Mouse (Mus musculus) CH12.LX (cell line): ENCODE measurements around the gene Cacfd1. TPM values are rescaled to one million over a fixed set of nuclear protein-coding genes. Genes with fewer than 3 reads are reported as not detected.

Experiments used
- DNase-seq: peaks from one replicate; pipeline ENCODE4 v3.0.0-alpha.2; 2013; ENCODE audit errors: extremely low read depth
- H3K27ac ChIP-seq: 2 replicates; pipeline ENCODE4 v1.5.1; 2012; ENCODE audit warnings: low read depth, mild to moderate bottlenecking, control low read depth, moderate library complexity; ENCODE audit not compliant: insufficient read depth
- H3K27me3 ChIP-seq: replicated peaks from 2 replicates; pipeline ENCODE3; 2012; ENCODE audit warnings: inconsistent platforms
- H3K36me3 ChIP-seq, 2 experiments: replicated peaks in 1 of 2; 2 replicates each; pipeline versions ENCODE3 to v1.6.1; 2012; ENCODE audit warnings: inconsistent platforms in 1 of 2, low read length in 1 of 2, mild to moderate bottlenecking in 1 of 2, mixed read lengths in 1 of 2, moderate library complexity in 1 of 2; ENCODE audit not compliant: control insufficient read depth in 1 of 2, insufficient read depth in 1 of 2
- H3K4me1 ChIP-seq, 2 experiments: 2 replicates each; pipeline ENCODE4 v1.6.1; 2012; ENCODE audit warnings: inconsistent platforms in 1 of 2, moderate library complexity in 1 of 2; ENCODE audit not compliant: insufficient read depth in 2 of 2, control insufficient read depth in 1 of 2
- H3K4me2 ChIP-seq: 2 replicates; pipeline ENCODE4 v1.6.1; 2012; ENCODE audit warnings: low read depth, mild to moderate bottlenecking, control low read depth; ENCODE audit not compliant: poor library complexity, insufficient read depth, severe bottlenecking
- H3K4me3 ChIP-seq, 3 experiments: fragments of 150-350 bp in 1 of 3; sonication (generic) in 1 of 3; replicated peaks in 1 of 3; 2 replicates each; pipeline versions ENCODE3 to v1.5.1; 2011 to 2012; ENCODE audit warnings: low read depth in 2 of 3, low read length in 2 of 3, mild to moderate bottlenecking in 2 of 3, moderate library complexity in 2 of 3, control low read depth in 1 of 3, improper control_type of control experiment in 1 of 3, inconsistent platforms in 1 of 3, mixed read lengths in 1 of 3; ENCODE audit not compliant: poor library complexity in 1 of 3
- H3K79me2 ChIP-seq: replicated peaks from 2 replicates; pipeline ENCODE4 v1.6.1; 2012; ENCODE audit warnings: mild to moderate bottlenecking, moderate library complexity; ENCODE audit not compliant: control insufficient read depth, poor library complexity, insufficient read depth, severe bottlenecking; ENCODE audit errors: extremely low read depth
- H3K9ac ChIP-seq: 2 replicates; pipeline ENCODE4 v1.6.1; 2012; ENCODE audit warnings: low read depth, mild to moderate bottlenecking, control low read depth, moderate library complexity; ENCODE audit not compliant: insufficient read depth
- H3K9me3 ChIP-seq: replicated peaks from 2 replicates; pipeline ENCODE3; 2012; ENCODE audit warnings: low read length, inconsistent platforms, mixed read lengths
- BHLHE40 ChIP-seq: IDR thresholded peaks from 2 replicates; pipeline ENCODE4 v1.6.1; 2011; ENCODE audit warnings: mild to moderate bottlenecking, low read depth, low read length, improper control_type of control experiment
- CHD1 ChIP-seq: IDR thresholded peaks from 2 replicates; pipeline ENCODE4 v1.6.1; 2012; ENCODE audit warnings: low read depth, low read length, improper control_type of control experiment, inconsistent platforms
- CHD2 ChIP-seq: IDR thresholded peaks from 2 replicates; pipeline ENCODE4 v1.6.1; 2011; ENCODE audit warnings: low read length, improper control_type of control experiment
- CTCF ChIP-seq, 2 experiments: IDR thresholded peaks in 1 of 2; conservative IDR thresholded peaks in 1 of 2; 2 replicates each; pipeline ENCODE4 v1.5.1; 2011 to 2012; ENCODE audit warnings: low read depth in 2 of 2, low read length in 2 of 2, improper control_type of control experiment in 1 of 2, inconsistent platforms in 1 of 2, mild to moderate bottlenecking in 1 of 2, moderate library complexity in 1 of 2
- E2F4 ChIP-seq: IDR thresholded peaks from 2 replicates; pipeline ENCODE4 v1.6.1; 2011; ENCODE audit warnings: low read depth, low read length, improper control_type of control experiment; ENCODE audit not compliant: insufficient replicate concordance
- ELF1 ChIP-seq: IDR thresholded peaks from 2 replicates; pipeline ENCODE4 v1.6.1; 2014; ENCODE audit warnings: low read depth, mild to moderate bottlenecking, inconsistent platforms, low read length, improper control_type of control experiment
- EP300 ChIP-seq: IDR thresholded peaks from 2 replicates; pipeline ENCODE4 v1.6.1; 2011; ENCODE audit warnings: low read length, improper control_type of control experiment
- ETS1 ChIP-seq: conservative IDR thresholded peaks from 2 replicates; pipeline ENCODE4 v1.6.1; 2012; ENCODE audit warnings: low read depth, mild to moderate bottlenecking, inconsistent platforms, low read length, improper control_type of control experiment, moderate library complexity
- GABPA ChIP-seq: IDR thresholded peaks from 2 replicates; pipeline ENCODE4 v1.6.1; 2012; ENCODE audit warnings: low read depth, low read length, improper control_type of control experiment, inconsistent platforms; ENCODE audit not compliant: insufficient replicate concordance
- HCFC1 ChIP-seq: IDR thresholded peaks from 2 replicates; pipeline ENCODE4 v1.6.1; 2012; ENCODE audit warnings: low read depth, mild to moderate bottlenecking, inconsistent platforms, low read length, improper control_type of control experiment
- IRF4 ChIP-seq: IDR thresholded peaks from 2 replicates; pipeline ENCODE4 v1.6.1; 2014; ENCODE audit warnings: low read depth, mild to moderate bottlenecking, inconsistent platforms, low read length, improper control_type of control experiment
- JUN ChIP-seq: IDR thresholded peaks from 2 replicates; pipeline ENCODE4 v1.6.1; 2011; ENCODE audit warnings: low read depth, mild to moderate bottlenecking, low read length, improper control_type of control experiment, moderate library complexity; ENCODE audit not compliant: insufficient read depth
- JUND ChIP-seq: conservative IDR thresholded peaks from 2 replicates; pipeline ENCODE4 v1.6.1; 2011; ENCODE audit warnings: low read depth, low read length, improper control_type of control experiment
- KAT2A ChIP-seq: IDR thresholded peaks from 2 replicates; pipeline ENCODE4 v1.6.1; 2012; ENCODE audit warnings: low read length, improper control_type of control experiment, inconsistent platforms; ENCODE audit not compliant: insufficient replicate concordance
- MAFK ChIP-seq: IDR thresholded peaks from 2 replicates; pipeline ENCODE4 v1.6.1; 2011; ENCODE audit warnings: low read length, improper control_type of control experiment; ENCODE audit not compliant: insufficient replicate concordance
- MAX ChIP-seq: IDR thresholded peaks from 2 replicates; pipeline ENCODE4 v1.6.1; 2011; ENCODE audit warnings: low read length, improper control_type of control experiment
- MAZ ChIP-seq: IDR thresholded peaks from 2 replicates; pipeline ENCODE4 v1.6.1; 2012; ENCODE audit warnings: low read depth, mild to moderate bottlenecking, inconsistent platforms, low read length, improper control_type of control experiment, moderate library complexity
- MEF2A ChIP-seq: IDR thresholded peaks from 2 replicates; pipeline ENCODE4 v1.6.1; 2014; ENCODE audit warnings: low read depth, mild to moderate bottlenecking, inconsistent platforms, low read length, improper control_type of control experiment, borderline replicate concordance
- MXI1 ChIP-seq: IDR thresholded peaks from 2 replicates; pipeline ENCODE4 v1.6.1; 2011; ENCODE audit warnings: mild to moderate bottlenecking, low read depth, low read length, improper control_type of control experiment
- MYC ChIP-seq: IDR thresholded peaks from 2 replicates; pipeline ENCODE4 v1.6.1; 2011; ENCODE audit warnings: low read depth, mild to moderate bottlenecking, improper control_type of control experiment, low read length
- NELFE ChIP-seq: IDR thresholded peaks from 2 replicates; pipeline ENCODE4 v1.6.1; 2011; ENCODE audit warnings: low read depth, low read length, improper control_type of control experiment
- NRF1 ChIP-seq: IDR thresholded peaks from 2 replicates; pipeline ENCODE4 v1.6.1; 2014; ENCODE audit warnings: low read depth, mild to moderate bottlenecking, inconsistent platforms, low read length, improper control_type of control experiment, moderate library complexity
- PAX5 ChIP-seq: IDR thresholded peaks from 2 replicates; pipeline ENCODE4 v1.6.1; 2012; ENCODE audit warnings: low read length, inconsistent platforms, mixed read lengths
- POLR2A ChIP-seq: IDR thresholded peaks from 2 replicates; pipeline ENCODE4 v1.6.1; 2011; ENCODE audit warnings: low read depth, mild to moderate bottlenecking, improper control_type of control experiment, low read length
- POLR2AphosphoS2 ChIP-seq: IDR thresholded peaks from 2 replicates; pipeline ENCODE4 v1.6.1; 2011; ENCODE audit warnings: low read depth, low read length, improper control_type of control experiment
- RAD21 ChIP-seq: IDR thresholded peaks from 2 replicates; pipeline ENCODE4 v1.6.1; 2011; ENCODE audit warnings: low read depth, mild to moderate bottlenecking, low read length, improper control_type of control experiment, moderate library complexity
- RCOR1 ChIP-seq: conservative IDR thresholded peaks from 2 replicates; pipeline ENCODE4 v1.6.1; 2012; ENCODE audit warnings: low read depth, mild to moderate bottlenecking, inconsistent platforms, low read length, improper control_type of control experiment
- SIN3A ChIP-seq: IDR thresholded peaks from 2 replicates; pipeline ENCODE4 v1.6.1; 2012; ENCODE audit warnings: low read length, improper control_type of control experiment, inconsistent platforms
- SMC3 ChIP-seq: IDR thresholded peaks from 2 replicates; pipeline ENCODE4 v1.6.1; 2011; ENCODE audit warnings: low read depth, low read length, improper control_type of control experiment
- TBP ChIP-seq: conservative IDR thresholded peaks from 2 replicates; pipeline ENCODE4 v1.6.1; 2011; ENCODE audit warnings: low read depth, low read length, improper control_type of control experiment
- TCF12 ChIP-seq: IDR thresholded peaks from 2 replicates; pipeline ENCODE4 v1.6.1; 2014; ENCODE audit warnings: low read depth, mild to moderate bottlenecking, inconsistent platforms, low read length, improper control_type of control experiment
- UBTF ChIP-seq: IDR thresholded peaks from 2 replicates; pipeline ENCODE4 v1.6.1; 2012; ENCODE audit warnings: low read depth, mild to moderate bottlenecking, inconsistent platforms, low read length, improper control_type of control experiment, moderate library complexity
- USF1 ChIP-seq: IDR thresholded peaks from 2 replicates; pipeline ENCODE4 v1.6.1; 2014; ENCODE audit warnings: low read depth, mild to moderate bottlenecking, inconsistent platforms, low read length, improper control_type of control experiment
- USF2 ChIP-seq: conservative IDR thresholded peaks from 2 replicates; pipeline ENCODE4 v1.6.1; 2011; ENCODE audit warnings: low read depth, low read length, improper control_type of control experiment
- ZC3H11A ChIP-seq: IDR thresholded peaks from 2 replicates; pipeline ENCODE4 v1.6.1; 2012; ENCODE audit warnings: low read depth, mild to moderate bottlenecking, inconsistent platforms, low read length, improper control_type of control experiment
- ZKSCAN1 ChIP-seq: IDR thresholded peaks from 2 replicates; pipeline ENCODE4 v1.6.1; 2012; ENCODE audit warnings: low read depth, inconsistent platforms, low read length, improper control_type of control experiment, borderline replicate concordance
- ZMIZ1 ChIP-seq: IDR thresholded peaks from 2 replicates; pipeline ENCODE4 v1.6.1; 2012; ENCODE audit warnings: low read depth, mild to moderate bottlenecking, inconsistent platforms, low read length, improper control_type of control experiment
- ZNF384 ChIP-seq: IDR thresholded peaks from 2 replicates; pipeline ENCODE4 v1.6.1; 2012; ENCODE audit warnings: low read depth, low read length, improper control_type of control experiment, inconsistent platforms
- dilution Hi-C: fragments of 300-500 bp; cut with MboI; formaldehyde crosslinking; loops from 2 replicates; pipeline ENCODE4 v1.14.3; 2020; ENCODE audit warnings: low sequenced_read_pairs; ENCODE audit not compliant: extremely low pct_unique_long_range_greater_than_20kb, extremely low pct_ligation_motif_present
- in situ Hi-C: fragments of 300-500 bp; cut with MboI; formaldehyde crosslinking; loops from 3 replicates; pipeline ENCODE4 v1.14.3; 2019; ENCODE audit warnings: low sequenced_read_pairs, low pct_ligation_motif_present, low pct_unique_long_range_greater_than_20kb, mixed read lengths
- polyA plus RNA-seq: library from polyadenylated mRNA; unstranded; fragments of >175 nt; gene quantifications from 2 replicates; pipeline ENCODE4 v1.2.1, GENCODE M21; 2012; ENCODE audit warnings: low read depth; ENCODE audit not compliant: insufficient read length
- total RNA-seq, 2 experiments: library from RNA; depleted of rRNA; stranded (reverse); fragments of 300-350 nt in 1 of 2; fragments of >200 nt in 1 of 2; gene quantifications; 2 replicates each; pipeline ENCODE4 v1.2.3; 2012 to 2014

Gene Cacfd1
- total RNA-seq (2012; rRNA removed): 9.9 and 10.3 TPM in 2 replicates
- total RNA-seq (2014; rRNA removed): 5.4 and 6.4 TPM in 2 replicates
- 18.8 and 20.2 TPM in 2 replicates for polyA plus RNA-seq

- Histone ChIP-seq H3K9ac (peak within 1 kb of the TSS; percentile 57), H3K4me2 (peak within 1 kb of the TSS; percentile 68), H3K4me3 (peak within 1 kb of the TSS; percentile 79 to 90 (median 87)), H3K27ac (no peak within 1 kb of the TSS), H3K4me1 (peaks cover 12 to 27% of the 10 kb centered on the region in 2 experiments), H3K79me2 (peaks cover 8% of the 10 kb centered on the region), H3K27me3 (peaks cover 19% of the 10 kb centered on the region), H3K36me3 (peaks cover 12 to 23% of the 10 kb centered on the region in 2 experiments), H3K9me3 (no peaks in the 10 kb centered on the region)
- in situ Hi-C loops (loop anchor here (5.0 kb wide), 1 partner anchor 37 kb away; the partner anchor contains the start of gene Adamts13), dilution Hi-C loops (no loop called here)
- TF ChIP-seq ZNF384: no peak
- TF ChIP-seq NRF1: peak; percentile 79
- peak; percentile 87 for TF ChIP-seq SIN3A
- TF ChIP-seq JUN: no peak
- peak; percentile 67 for TF ChIP-seq NELFE
- peak; percentile 27; the same call in 1 of the 2 replicates for TF ChIP-seq MAZ
- TF ChIP-seq ZC3H11A: no peak
- TF ChIP-seq ZMIZ1: peak; percentile 60; the same call in 1 of the 2 replicates
- no peak for TF ChIP-seq JUND
- no peak for TF ChIP-seq EP300
- TF ChIP-seq CHD2: no peak
- TF ChIP-seq RCOR1: no peak
- TF ChIP-seq MAFK: no peak
- TF ChIP-seq RAD21: no peak
- TF ChIP-seq GABPA: no peak
- TF ChIP-seq CHD1: no peak
- no peak for TF ChIP-seq USF2
- no peak for TF ChIP-seq KAT2A
- TF ChIP-seq PAX5: no peak
- peak; percentile 88 for TF ChIP-seq MXI1
- no peak for TF ChIP-seq UBTF
- no peak for TF ChIP-seq ETS1
- no peak for TF ChIP-seq POLR2AphosphoS2
- TF ChIP-seq MEF2A: no peak
- peak; percentile 65 for TF ChIP-seq HCFC1
- TF ChIP-seq POLR2A: peak; percentile 89
- no peak for TF ChIP-seq TCF12
- no peak for TF ChIP-seq SMC3
- TF ChIP-seq IRF4: peak; percentile 6; the same call in 1 of the 2 replicates
- no peak for TF ChIP-seq E2F4
- no peak for TF ChIP-seq CTCF (conservative IDR thresholded peaks at IDR 0.05 in 1 of 2, IDR thresholded peaks at IDR 0.05 in 1 of 2; ENCODE audit: low read depth in 2 of 2, low read length in 2 of 2)
- TF ChIP-seq MAX: no peak
- TF ChIP-seq USF1: no peak
- TF ChIP-seq TBP: no peak
- peak; percentile 36 for TF ChIP-seq ELF1
- no peak for TF ChIP-seq MYC
- peak; percentile 11; the same call in 1 of the 2 replicates for TF ChIP-seq BHLHE40
- TF ChIP-seq ZKSCAN1: no peak
- DNase-seq: peak; percentile 91
These were observed at the start of gene Cacfd1 for GRCm38 (mm10) chr2:27009714-27010244. Gene Cacfd1, plus strand, starts transcription at chr2:27009926.
